Mouse (Mus musculus): ENCODE data around the gene Tcl1b5.

Gene Tcl1b5

DNA sequence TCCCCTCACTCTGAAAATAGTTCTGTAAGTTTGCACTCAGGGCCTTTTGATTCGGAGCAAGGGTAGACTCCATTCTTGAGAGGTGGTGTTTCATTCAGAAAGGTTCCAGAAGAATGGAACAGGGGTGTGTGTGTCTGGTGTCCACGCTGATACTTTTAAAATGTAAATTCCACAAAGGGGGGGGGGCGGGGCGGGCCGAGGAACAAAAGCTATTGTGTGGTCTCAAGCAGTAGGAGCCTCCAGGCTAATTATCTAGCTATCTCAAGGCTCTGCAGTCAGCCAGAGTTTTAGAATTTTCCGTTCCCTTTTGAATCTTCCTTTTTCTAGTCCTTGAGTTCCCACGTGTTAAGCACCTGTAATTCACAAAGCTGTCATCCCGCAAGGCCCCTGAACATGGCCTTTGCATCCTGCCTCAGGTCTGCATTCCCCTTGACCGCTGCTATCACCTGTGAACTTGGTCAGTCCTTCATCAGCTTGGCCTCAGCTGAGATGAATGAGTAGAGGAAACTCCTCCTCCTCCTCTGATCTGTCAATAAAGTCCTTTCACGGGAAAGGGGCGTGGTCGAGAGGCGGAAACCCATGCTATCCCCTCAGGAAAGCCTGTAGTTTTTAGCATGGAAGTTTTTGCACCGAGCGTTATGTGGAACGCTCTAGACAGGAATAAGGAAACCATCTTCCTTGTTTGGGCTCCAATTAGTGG lies 48.6 kb downstream of the Tcl1b5 start:
- TF ChIP-seq GATA4 (IDR thresholded peaks at IDR 0.05; ENCODE audit: insufficient replicate concordance, low read length), result no peak

Measured in liver, adult (tissue).